Mouse (Mus musculus): Measurements from ENCODE around the gene Limd1.
"Not testable (repeated sequence)": the region's sequence is repeated elsewhere in the genome, so short reads cannot be mapped to it uniquely, and the experiment has no call there.

Limd1 gene

DNA sequence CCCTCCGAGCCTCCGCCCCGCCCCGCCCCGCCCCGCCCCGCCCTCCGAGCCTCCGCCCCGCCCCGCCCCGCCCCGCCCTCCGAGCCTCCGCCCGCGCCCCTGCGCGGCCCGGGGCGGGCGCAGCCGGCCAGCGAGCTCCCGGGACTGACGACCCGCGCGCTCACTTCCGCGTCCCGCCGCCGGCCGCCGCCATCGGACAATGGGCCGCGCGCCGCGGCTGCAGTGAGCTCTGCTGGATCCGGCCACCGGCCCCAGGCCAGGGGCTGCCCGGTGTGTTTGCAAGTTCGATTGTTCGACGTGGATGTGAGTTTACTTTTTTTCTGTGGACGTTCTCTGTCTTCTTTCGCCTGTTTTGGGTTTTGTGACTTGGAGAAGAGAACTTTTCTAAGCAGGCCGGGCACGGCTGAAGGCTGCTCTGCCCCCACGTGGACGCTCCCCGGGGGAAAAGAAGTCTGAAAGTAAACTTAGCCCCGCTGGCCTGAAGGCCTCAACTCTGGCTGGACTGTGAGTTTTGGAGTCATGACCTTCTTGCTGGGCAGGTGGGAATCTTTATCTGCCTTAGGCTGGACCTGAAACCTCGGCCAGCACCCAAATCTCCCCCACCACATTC is at the start of gene Limd1:
Gene Limd1 (plus strand): TSS at position 121 of the 610 bp plus-strand sequence.
- DNase-seq (ENCODE audit: low spot score) = peak; percentile 62

DNA sequence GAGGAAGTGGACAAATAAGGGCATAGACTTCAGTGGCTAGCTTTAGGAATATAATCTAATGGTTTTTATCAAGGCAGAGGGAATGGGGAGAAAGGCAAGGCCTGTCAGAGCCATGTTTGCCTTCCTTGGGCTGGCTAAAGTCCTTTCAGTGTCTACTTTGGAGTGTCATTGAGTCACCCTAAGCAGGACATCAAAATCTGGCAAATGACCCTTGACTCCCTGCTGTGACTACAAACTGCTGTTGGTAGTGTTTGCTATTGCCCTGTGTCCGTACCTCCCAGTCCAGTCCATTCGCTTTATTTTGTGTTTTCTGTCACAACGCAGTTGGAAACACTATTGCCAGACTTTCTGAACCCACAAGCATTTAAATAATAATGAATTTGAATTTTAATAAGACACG is 48.6 kb upstream of the Limd1 start:
- no peak for DNase-seq (ENCODE audit: low spot score)

DNA sequence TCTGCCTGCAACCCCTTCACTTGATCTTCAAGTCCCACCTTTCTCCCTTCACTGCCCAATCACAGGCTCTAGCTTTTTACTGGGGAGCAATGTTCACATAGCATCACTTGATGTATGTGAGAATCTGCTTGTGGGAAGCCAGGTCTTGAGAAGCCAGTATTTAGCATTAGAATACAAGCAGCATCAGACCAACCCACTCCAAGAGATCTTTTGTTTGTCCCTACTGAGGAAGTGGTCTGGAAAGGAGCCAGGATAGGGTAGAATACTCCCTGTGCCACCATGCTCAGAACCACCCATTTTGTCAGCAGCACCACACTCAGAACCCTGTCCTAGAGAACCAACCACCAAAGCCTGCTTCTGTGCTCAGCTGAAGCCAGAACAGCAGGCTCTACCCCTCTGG is 47.5 kb upstream of the Limd1 start:
- DNase-seq (ENCODE audit: low spot score) = no peak

DNA sequence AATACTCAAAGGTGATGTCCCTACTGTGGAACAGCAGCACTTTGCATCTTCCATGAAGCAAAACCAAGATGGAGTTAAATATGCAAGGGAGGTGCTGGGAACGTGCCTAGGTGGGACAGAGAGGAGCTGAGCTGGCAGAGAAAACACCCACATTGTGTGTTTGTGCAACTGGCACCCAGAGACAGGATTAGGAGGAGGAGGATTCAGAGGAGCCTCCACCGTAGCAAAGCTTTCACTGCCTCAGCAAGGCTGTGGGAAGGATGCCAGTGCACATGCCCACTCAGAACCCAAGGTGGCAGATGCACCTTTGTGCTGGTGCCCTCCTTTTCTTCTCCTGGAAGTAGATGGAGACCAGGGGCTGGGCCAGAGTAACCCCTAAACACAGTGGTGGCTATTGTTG is 40.3 kb upstream of the Limd1 start:
- no peak for DNase-seq (ENCODE audit: low spot score)

DNA sequence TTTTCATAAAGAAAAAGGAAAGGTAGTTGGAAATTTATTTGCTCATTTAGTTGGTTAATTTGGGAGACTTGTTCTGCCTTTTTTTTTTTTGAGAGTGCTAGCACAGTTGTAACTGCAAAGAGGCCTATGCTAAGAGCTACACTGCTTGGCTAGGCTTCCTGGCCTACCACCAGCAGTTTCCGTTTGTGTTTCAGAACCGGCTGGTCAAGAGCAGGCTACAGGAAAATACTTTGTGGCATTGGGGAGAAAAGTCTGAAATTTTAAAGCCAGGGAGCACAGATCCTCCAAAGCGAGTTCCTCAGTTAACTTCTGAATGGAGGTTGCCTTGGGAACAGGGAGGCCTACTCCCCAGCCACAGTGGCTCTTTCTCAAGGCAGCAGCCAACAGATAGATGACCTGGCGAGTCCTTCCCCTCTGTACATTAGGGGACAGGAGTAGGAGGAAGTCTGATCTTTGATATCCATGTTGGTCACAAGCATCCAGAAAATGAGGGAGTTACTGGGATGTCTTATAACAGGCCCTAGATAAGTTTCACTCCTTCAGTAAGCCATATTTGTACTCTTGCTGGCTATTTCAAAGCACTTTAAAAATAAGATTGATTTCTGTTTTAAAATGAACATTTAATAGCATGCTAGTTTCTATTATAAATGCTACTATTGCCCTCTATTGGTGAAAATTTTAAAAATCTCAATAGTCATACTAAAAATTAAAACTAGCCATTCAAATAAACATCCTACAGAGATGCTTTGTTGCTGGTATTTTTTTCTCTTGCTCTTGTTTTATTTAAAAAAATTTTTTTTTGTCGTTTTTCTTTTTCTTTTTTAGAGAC is 38.1 kb upstream of the Limd1 start:
- no peak for DNase-seq (ENCODE audit: low spot score)

DNA sequence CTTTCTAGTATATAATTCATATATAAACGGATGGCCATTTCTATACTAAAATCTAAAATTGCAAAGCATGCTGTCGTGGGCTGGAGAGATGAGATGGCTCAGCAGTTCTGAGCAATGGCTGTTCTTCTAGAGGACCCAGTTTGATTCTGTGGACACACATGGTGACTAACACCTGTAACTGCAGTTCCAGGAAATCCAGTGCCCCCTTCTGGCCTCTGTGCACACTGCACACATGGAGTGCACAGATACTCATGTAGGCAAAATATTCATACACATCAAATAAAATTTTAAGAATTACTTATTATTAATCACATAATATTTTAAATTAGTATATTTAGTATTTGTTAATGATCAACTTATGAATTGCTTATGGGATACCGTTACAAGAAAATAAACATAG is 31.4 kb upstream of the Limd1 start:
- DNase-seq (ENCODE audit: low spot score) = not testable (repeated sequence)

DNA sequence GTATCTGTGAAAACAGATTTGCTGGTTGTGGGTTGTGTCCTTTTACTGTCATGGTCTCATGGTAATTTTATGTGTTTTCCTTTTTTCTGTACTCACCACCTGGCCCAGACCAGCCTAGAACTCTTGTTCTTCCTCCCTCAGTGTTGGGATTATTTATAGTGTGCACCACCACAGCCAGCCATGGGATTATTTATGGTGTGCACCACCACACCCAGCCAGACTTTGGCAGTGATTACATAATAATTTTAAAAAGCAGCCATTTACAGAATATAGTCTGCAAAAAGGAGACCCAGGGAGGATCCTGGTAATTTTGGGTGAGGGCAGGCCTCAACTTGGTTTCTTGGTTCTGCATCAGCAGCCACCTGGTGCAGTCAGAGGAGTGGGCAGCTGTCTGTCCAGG is 29.9 kb upstream of the Limd1 start:
- no peak for DNase-seq (ENCODE audit: low spot score)

DNA sequence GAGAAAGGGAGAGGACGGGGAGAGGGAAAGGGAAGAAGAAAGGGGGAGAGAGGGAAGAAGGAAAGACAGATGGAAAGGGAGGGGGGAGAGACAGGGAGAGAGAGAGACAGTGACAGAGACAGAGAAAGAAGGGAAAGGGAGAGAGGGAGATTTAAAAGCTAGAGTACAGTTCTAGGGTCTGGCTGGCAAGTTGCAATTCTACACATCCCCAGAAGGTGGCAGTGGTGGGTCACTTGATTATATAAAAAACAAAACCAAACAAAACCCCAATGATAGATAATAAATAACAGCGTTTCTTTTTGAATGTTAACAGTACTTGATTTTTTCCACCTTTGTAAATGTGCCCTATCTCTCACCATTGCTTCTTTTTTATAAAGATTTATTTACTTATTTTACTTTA is 28.3 kb upstream of the Limd1 start:
- peak; percentile 43 for DNase-seq (ENCODE audit: low spot score)

DNA sequence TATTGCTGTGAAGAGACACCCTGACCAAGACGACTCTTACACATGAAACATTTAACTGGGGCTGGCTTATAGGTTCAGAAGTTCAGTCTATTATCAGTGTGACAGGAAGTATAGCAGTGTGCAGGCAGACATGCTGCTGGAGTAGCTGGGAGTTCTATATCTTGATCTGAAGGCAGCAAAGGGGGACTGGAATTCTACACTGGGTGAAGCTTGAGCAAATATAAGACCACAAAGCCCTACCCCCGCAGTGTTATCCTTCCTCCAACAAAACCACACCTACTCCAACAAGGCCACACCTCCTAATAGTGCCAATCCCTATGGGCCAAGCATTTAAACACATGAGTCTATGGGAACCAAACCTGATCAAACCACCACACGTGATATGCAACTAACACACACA is 26.7 kb upstream of the Limd1 start:
- DNase-seq (ENCODE audit: low spot score) = no peak

DNA sequence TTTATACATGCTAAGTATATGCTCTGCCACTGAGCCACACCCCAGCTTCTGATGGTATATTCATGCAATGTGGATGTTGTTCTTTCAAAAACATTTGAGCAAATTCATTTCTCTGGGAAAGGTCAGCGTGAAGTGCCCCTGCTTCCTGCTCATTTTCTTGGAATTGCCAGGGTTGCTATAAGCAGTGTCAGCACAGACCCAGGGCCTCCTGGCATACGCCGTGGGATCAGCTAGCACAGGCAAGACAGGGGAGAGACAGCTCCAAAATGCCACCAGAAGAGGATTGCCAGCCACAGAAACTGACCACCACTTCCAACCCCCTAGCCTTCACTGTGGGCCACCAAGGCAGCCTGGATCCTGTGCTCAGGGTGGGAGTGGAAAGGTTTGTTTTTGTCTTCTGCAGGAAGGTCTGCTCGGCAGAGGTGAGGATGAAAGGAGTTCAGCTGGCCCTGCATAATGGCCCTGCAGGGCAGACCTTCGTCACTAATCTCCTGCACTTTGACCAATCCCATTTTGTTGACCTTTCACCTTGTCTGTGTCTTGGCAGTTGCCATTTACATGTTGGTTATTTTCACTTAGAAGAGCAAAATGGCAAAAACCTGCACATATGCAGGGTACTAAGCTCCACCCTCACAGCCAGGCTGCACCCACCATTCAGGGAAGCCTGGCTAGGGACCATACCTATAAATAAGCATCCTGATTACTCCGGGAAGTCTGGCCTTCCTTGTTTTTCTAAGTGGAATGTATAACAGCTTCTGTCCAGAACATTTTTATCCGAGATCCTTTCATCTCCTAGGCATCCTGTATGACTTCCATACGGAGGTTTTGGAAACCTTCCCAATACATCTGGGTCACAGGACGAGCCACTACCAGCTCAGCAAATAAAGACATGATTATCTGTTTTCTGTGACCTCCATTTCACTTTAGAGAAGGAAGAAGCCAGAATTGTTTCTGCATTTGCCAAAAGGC is 21.6 kb upstream of the Limd1 start:
- no peak for DNase-seq (ENCODE audit: low spot score)

DNA sequence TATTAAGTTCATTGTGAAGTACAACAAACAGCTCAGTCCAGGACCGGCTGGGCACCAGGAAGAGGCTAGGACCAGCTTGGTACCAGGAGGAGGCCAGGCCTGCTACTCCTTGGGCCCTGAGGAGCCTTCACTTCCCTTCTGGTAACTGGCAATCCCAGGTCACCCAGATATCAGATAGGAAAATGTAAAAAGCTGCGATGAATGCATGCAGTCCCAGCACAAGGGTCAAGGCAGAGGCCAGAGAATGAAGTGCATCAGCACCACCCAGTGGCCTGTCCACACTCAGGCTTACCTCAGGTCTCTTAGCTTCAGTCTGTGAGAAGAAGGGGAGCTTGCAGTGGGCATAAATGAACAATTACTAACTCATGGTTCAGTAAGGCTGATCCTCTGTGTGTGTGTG is 20.9 kb upstream of the Limd1 start:
- DNase-seq (ENCODE audit: low spot score) = no peak

DNA sequence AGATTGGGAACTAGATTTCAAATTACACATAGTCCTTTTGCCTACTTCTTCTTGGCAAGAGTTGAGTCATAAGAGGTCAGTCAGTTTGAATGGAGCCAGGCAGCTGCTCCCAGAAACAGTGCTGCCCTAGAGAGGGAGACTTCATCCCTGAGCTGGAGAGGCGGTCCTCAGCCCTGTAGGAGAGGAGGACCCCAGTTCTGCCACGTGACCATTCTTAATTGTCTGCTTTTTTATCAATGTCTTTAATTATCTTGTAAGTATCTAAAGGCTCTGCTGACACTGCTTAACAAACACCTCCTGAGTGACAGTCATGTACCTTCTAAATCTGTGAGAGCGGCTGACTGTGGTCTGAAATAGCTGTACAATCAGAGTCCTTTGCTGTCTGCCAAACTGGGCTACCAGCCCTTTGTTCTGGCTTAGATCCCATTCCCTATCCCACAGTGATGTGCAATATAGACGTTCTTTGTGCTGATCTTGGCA is 11.3 kb upstream of the Limd1 start:
- no peak for DNase-seq (ENCODE audit: low spot score)

DNA sequence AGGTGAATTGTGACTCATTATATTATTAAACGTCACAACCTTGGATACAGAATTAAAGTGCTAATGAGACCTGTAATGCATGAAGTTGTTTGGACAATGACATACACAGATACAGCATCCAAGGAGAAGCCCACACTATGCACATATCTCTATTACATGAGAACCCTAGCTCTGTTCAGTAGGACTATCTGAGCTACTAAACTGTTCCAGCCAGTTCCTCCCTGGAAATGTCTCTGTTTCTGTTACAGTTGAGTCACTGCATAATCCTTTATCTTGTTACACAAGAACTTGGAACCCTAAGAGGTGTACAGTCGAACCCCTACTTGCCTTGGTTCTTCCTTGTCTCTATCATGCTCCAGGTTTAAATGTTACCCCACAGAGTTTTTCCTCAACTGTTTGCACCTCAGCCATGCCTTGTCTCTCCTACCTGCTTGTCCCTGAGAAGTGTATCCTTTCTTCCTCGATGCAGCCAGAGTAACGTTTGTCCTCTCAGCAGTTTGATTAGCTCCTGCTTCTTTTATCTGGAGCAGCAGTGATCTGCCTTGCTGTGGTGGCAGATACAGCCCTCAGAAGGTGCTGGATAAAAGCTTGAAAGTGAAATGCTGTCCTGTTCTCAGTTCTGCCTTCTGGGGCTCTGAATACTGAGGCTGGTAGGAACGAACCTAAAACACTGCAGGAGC is 10.0 kb upstream of the Limd1 start:
- DNase-seq (ENCODE audit: low spot score) = no peak

DNA sequence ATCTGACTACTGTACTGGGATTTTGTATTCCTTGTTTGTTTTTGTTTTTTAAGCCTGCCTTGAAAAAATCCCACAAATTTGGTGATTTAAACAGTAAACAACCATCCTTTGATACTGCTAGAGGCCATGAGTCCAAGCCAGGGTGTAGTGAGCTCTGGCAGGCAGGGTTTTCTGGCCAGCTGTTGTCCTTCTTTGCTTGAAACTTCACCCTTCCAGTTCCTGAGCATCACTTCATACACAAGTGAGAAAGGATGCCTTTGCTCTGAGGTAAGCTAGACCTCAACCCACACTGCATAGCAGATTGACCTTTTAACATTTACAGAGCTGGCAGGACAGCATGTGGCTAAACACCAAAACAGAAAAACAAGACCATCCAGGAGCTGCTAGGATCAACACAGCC is 9.4 kb upstream of the Limd1 start:
- no peak for DNase-seq (ENCODE audit: low spot score)

DNA sequence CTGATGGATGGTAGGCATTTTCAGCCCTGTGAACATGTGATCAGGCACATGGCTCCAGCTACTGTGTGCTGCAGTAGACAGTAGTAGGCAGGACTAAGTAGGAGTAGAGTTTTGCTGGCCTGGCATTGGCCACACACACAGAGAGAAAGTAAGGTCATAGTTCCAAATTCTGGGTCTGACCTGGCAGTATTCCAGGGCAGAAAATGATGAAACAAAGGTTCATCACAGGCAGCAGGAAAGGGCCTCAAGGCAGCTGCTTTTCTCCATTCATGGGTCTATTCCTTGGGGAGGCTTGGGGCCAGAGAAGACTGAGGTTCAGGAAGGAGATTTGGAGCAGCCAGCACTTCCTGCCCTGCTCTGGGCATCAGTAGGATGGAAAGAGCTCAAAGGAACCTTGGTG is 5.1 kb upstream of the Limd1 start:
- DNase-seq (ENCODE audit: low spot score) = no peak

DNA sequence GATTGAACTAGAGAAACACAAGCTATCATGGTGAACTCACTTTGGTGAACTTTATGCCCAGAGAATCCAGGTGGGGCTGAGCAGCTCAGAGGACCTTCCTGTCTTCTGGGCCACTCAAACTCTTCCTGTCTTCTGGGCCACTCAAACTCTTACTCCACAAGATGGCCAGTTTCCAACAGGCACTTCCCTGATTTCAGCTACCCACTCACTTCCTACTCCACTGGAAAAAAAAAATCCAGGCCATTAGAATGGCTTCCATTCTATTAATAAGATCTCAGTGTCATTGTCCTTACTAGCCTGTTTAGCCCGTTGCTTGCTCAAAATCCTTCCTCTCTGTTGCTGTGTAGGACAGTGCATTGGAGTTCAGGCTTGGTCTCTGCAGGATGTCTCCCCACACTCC is 2.9 kb upstream of the Limd1 start:
- DNase-seq (ENCODE audit: low spot score) = no peak

DNA sequence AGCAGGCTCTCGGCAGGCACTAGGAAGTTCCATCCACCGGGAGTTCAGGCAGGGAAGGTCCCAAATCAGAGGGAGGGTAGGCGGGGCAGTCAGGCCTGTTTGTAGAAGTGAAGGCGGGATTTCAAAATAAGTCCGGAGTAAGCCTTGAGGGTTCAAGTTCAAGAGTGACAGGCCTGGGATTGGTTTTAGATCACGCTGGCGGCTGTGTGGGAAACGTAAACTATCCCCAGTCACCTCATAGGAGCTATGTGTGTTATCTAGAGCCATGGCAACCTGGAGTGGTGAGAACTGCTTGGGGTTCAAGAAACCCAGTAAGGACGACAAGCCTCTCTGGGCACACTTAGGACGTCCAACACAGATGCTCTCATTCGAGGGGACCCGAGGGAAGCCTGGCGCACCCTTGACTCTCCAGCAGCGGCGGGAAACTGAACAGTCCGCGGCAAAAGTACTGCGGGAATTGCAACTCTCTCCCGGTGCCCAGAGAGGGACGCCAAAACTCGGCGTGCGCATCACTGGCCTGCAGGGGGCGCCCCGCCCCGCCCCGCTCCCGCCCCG is 398 bp upstream of the Limd1 start:
- no peak for DNase-seq (ENCODE audit: low spot score)

DNA sequence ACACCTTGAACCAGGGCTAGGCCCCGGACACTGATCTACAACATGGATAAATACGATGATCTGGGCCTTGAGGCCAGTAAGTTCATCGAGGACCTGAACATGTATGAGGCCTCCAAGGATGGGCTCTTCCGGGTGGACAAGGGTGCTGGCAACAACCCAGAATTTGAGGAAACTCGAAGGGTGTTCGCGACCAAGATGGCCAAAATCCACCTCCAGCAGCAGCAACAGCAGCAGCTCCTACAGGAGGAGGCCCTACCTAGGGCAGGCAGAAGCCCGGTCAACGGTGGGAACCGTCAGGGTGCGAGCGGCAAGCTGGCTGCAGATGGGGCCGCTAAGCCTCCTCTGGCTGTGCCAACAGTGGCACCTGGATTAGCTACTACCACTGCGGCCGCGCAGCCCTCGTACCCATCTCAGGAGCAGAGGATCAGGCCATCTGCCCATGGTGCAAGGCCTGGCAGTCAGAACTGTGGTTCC is 727 bp downstream of the Limd1 start:
- no peak for DNase-seq (ENCODE audit: low spot score)

DNA sequence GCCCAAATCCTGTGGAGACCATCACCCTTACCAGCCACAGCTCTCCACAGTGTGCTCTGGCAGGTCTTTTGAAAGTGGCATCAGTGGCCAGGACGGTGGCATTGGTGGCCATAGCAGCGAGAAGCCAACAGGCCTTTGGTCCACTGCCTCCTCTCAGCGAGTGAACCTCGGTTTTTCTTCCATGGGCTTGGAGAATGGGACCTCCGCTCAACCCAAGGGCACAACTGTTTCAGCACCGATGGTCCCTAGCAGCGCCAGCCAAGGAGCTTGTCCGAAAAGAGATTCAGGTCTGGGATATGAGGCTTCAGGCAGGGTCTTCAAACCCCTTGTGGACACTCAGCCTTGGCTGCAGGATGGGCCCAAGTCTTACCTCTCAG is 1.4 kb downstream of the Limd1 start:
- DNase-seq (ENCODE audit: low spot score) = no peak

DNA sequence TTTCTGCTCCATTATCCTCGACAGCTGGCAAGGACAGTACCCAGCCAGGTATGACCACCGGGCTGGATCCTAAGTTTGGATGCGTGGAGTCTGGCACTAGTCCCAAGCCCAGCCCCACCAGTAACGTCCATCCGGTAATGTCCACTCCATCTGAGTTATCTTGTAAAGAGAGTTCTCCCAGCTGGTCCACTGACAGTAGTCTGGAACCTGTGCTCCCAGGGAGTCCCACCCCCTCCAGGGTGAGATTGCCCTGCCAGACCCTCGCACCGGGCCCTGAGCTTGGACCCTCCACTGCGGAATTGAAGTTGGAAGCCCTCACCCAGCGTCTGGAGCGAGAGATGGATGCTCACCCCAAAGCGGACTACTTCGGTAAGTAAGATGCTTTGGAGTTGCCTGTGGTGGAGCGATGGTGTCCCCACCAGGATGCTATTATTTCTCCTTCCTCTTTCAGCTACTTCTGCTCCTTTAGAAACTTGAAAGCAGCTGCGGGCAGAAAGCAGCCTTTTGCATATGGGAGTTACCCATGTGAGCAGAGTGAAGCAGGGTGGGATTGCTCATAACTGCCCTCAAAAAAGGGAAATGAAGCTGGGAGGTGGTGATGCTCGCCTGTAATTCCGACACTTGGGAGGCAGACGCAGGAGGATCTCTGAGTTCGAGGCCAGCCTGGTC is 1.9 kb downstream of the Limd1 start:
- DNase-seq (ENCODE audit: low spot score) = no peak

DNA sequence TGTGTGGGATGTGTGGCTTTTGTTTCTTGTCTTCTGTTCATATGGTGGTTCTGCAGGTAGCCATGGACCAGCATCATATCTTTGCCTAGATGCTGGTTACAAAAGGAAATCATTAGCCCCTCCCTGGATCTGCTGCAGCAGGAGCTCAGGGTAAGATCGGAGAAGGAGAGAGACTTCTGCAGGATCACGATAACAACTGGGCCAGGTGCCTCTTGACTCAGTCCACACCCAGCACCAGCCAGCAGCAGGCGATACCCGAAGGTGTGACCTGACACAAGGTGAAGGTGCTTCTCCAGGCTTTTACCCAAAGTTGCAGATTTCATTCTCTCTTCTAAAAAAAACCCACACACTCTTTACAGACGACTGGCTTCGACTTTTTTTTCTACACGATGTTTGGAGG is 2.6 kb downstream of the Limd1 start:
- no peak for DNase-seq (ENCODE audit: low spot score)
